In genomic region chr2:30094208-30094588, GRCm38 (mm10) we compare ENCODE assay signal across 8 mouse cellular contexts. TPM values are rescaled to one million over a fixed set of nuclear protein-coding genes. Genes with fewer than 3 reads are reported as not detected.
A peak's percentile ranks its signal among the peaks of the same experiment; 100 is the strongest.
DNase-seq lines count a peak whose midpoint lies in the region; ATAC-seq lines count a peak whose summit lies in the region.

No protein-coding gene starts in this region.

- H3K9ac ChIP-seq in forebrain, embryonic 11.5 days (ENCODE audit: low read length), result peak overlapping the region; percentile 64
- H3K9ac ChIP-seq in liver, embryonic 13.5 days, result peak overlapping the region; percentile 88

- no peaks in the 10 kb centered on the region for H3K27me3 ChIP-seq in forebrain, embryonic 11.5 days (ENCODE audit: control insufficient read depth, insufficient read depth, low read length)
- H3K27me3 ChIP-seq in liver, embryonic 13.5 days, result no peaks in the 10 kb centered on the region

- no peaks in the 10 kb centered on the region for H3K9me3 ChIP-seq in forebrain, embryonic 11.5 days (ENCODE audit: control insufficient read depth, low read length)
- H3K9me3 ChIP-seq in liver, embryonic 13.5 days (replicated peaks), result no peaks in the 10 kb centered on the region

- peak overlapping the region; percentile 75 for H3K4me2 ChIP-seq in forebrain, embryonic 11.5 days (ENCODE audit: low read depth, low read length, severe bottlenecking)
- H3K4me2 ChIP-seq in liver, embryonic 13.5 days, result peak overlapping the region; percentile 85

- peak; percentile 29 to 38 for DNase-seq in kidney, postnatal 4 days
- no peak for DNase-seq in kidney, adult 8-10 months
- peak; percentile 51 for DNase-seq in Muller cell, postnatal 12 days (ENCODE audit: inconsistent ontology term)
- no peak for DNase-seq in forebrain, embryonic 11.5 days (ENCODE audit: low spot score)
- no peak for DNase-seq in liver, embryonic 13.5 days
- no peak for DNase-seq in layer of hippocampus, postnatal 36 days
- no peak for DNase-seq in frontal cortex, postnatal 36 days (ENCODE audit: low spot score in 2 of 2)

- whole genome bisulfite sequencing in forebrain, embryonic 11.5 days, result 4% methylated on average over 13 of the region's 13 CpGs
- 1% methylated on average over 13 of the region's 13 CpGs for WGBS in liver, embryonic 13.5 days (ENCODE audit: insufficient replicate concordance)

- no peak for ATAC-seq in forebrain, embryonic 11.5 days (replicated peaks; ENCODE audit: low FRiP score)
- no peak for ATAC-seq in liver, embryonic 13.5 days (ENCODE audit: low read depth)
- no peak for ATAC-seq in megakaryocyte progenitor cell, adult 5-6 weeks (replicated peaks; ENCODE audit: poor library complexity)

- H3K4me3 ChIP-seq in forebrain, embryonic 11.5 days (ENCODE audit: low read depth, low read length), result peak overlapping the region; percentile 58
- H3K4me3 ChIP-seq in liver, embryonic 13.5 days (replicated peaks), result peak overlapping the region; percentile 87

- no peaks in the 10 kb centered on the region for H3K36me3 ChIP-seq in forebrain, embryonic 11.5 days (ENCODE audit: control insufficient read depth, insufficient read depth, low read length)
- H3K36me3 ChIP-seq in liver, embryonic 13.5 days, result peaks cover 30% of the 10 kb centered on the region

- H3K27ac ChIP-seq in forebrain, embryonic 11.5 days (ENCODE audit: low read depth, low read length), result peak overlapping the region; percentile 38; the same call in 1 of the 2 replicates
- peak overlapping the region; percentile 76 for H3K27ac ChIP-seq in liver, embryonic 13.5 days

- H3K4me1 ChIP-seq in forebrain, embryonic 11.5 days (replicated peaks; ENCODE audit: control insufficient read depth, insufficient read depth, low read length), result peaks cover 4% of the 10 kb centered on the region; the same call in 1 of the 2 replicates
- peaks cover 42% of the 10 kb centered on the region for H3K4me1 ChIP-seq in liver, embryonic 13.5 days (replicated peaks)

RNA-seq across cellular contexts. Expression of gene Zdhhc12, which starts 0.8 kb away (rescaled TPM):
- polyA plus RNA-seq in forebrain, embryonic 11.5 days (2014; fragmentation: Nextera tagmentation; extraction: Ambion mirVana), result 27.1 and 35.4 TPM in 2 replicates
- polyA plus RNA-seq in liver, embryonic 13.5 days (2015; fragmentation: Nextera tagmentation; extraction: Ambion mirVana), result 22.8 and 23.9 TPM in 2 replicates
- 17.4 and 18.2 TPM in 2 replicates for total RNA-seq in megakaryocyte progenitor cell, adult 5-6 weeks (2015)
- total RNA-seq in megakaryocyte progenitor cell, adult 5-6 weeks (2017), result 10.7 and 13.3 TPM in 2 replicates
- total RNA-seq in layer of hippocampus, postnatal 36 days (2021), result 1 to 10 TPM; 9.4 to 9.5 TPM

RNA-seq across cellular contexts. Expression of gene Pkn3, which starts 16.7 kb away (rescaled TPM):
- 10.5 and 12.1 TPM in 2 replicates for polyA plus RNA-seq in forebrain, embryonic 11.5 days (2014; fragmentation: Nextera tagmentation; extraction: Ambion mirVana)
- polyA plus RNA-seq in liver, embryonic 13.5 days (2015; fragmentation: Nextera tagmentation; extraction: Ambion mirVana), result 3.1 and 3.2 TPM in 2 replicates
- total RNA-seq in megakaryocyte progenitor cell, adult 5-6 weeks (2015), result 3.1 and 3.6 TPM in 2 replicates
- total RNA-seq in megakaryocyte progenitor cell, adult 5-6 weeks (2017), result 7.9 and 10.2 TPM in 2 replicates
- total RNA-seq in layer of hippocampus, postnatal 36 days (2021), result 1 to 10 TPM; 1.1 to 2.0 TPM

RNA-seq across cellular contexts. Expression of gene Zer1, which starts 30.2 kb away (rescaled TPM):
- 8.0 and 8.1 TPM in 2 replicates for polyA plus RNA-seq in forebrain, embryonic 11.5 days (2014; fragmentation: Nextera tagmentation; extraction: Ambion mirVana)
- 2.2 and 2.6 TPM in 2 replicates for polyA plus RNA-seq in liver, embryonic 13.5 days (2015; fragmentation: Nextera tagmentation; extraction: Ambion mirVana)
- total RNA-seq in megakaryocyte progenitor cell, adult 5-6 weeks (2015), result 8.8 and 9.4 TPM in 2 replicates
- total RNA-seq in megakaryocyte progenitor cell, adult 5-6 weeks (2017), result 6.9 and 7.9 TPM in 2 replicates
- 100 to 1,000 TPM; 189 to 198 TPM for total RNA-seq in layer of hippocampus, postnatal 36 days (2021)

RNA-seq across cellular contexts. Expression of gene Set, which starts 37.0 kb away (rescaled TPM):
- polyA plus RNA-seq in forebrain, embryonic 11.5 days (2014; fragmentation: Nextera tagmentation; extraction: Ambion mirVana), result 817 and 824 TPM in 2 replicates
- polyA plus RNA-seq in liver, embryonic 13.5 days (2015; fragmentation: Nextera tagmentation; extraction: Ambion mirVana), result 317 and 337 TPM in 2 replicates
- total RNA-seq in megakaryocyte progenitor cell, adult 5-6 weeks (2015), result 465 and 470 TPM in 2 replicates
- total RNA-seq in megakaryocyte progenitor cell, adult 5-6 weeks (2017), result 1,489 and 2,093 TPM in 2 replicates
- 100 to 1,000 TPM; 189 to 193 TPM for total RNA-seq in layer of hippocampus, postnatal 36 days (2021)

RNA-seq across cellular contexts. Expression of gene Tbc1d13, which starts 39.3 kb away (rescaled TPM):
- 11.6 and 15.2 TPM in 2 replicates for polyA plus RNA-seq in forebrain, embryonic 11.5 days (2014; fragmentation: Nextera tagmentation; extraction: Ambion mirVana)
- polyA plus RNA-seq in liver, embryonic 13.5 days (2015; fragmentation: Nextera tagmentation; extraction: Ambion mirVana), result 2.8 and 3.7 TPM in 2 replicates
- 28.8 and 29.0 TPM in 2 replicates for total RNA-seq in megakaryocyte progenitor cell, adult 5-6 weeks (2015)
- total RNA-seq in megakaryocyte progenitor cell, adult 5-6 weeks (2017), result 47.2 and 65.0 TPM in 2 replicates
- total RNA-seq in layer of hippocampus, postnatal 36 days (2021), result 10 to 100 TPM; 58.5 to 61.7 TPM

Comparison
In these comparisons a context has a peak if more than half of its experiments do, and no peak if none do; other contexts are left out.
1. DNase-seq: peak in kidney, postnatal 4 days (2 of 2) and Muller cell, postnatal 12 days (single experiment); none in kidney, adult 8-10 months (0 of 2), forebrain, embryonic 11.5 days (single experiment), liver, embryonic 13.5 days (single experiment), layer of hippocampus, postnatal 36 days (0 of 2) and frontal cortex, postnatal 36 days (0 of 2).
2. RNA of gene Zer1, which starts 30.2 kb away (total RNA-seq): 189 to 198 TPM in layer of hippocampus, postnatal 36 days; 6.9 to 9.4 TPM in megakaryocyte progenitor cell, adult 5-6 weeks; every median in the first group is over 10 times any median in the second.